Mouse (Mus musculus) hindbrain, embryonic 12.5 days (tissue): ENCODE measurements at regions not wholly inside any gene's neighbourhood (a gene's known extent, or its start where the extent isn't known, plus 50 kb on each side); places are given as distances from the start of the nearest gene placed in this dataset.

Experiments used
- ATAC-seq: fragments of 200-750 bp; cut with Nextera tagmentation; 2 replicates; pipeline ENCODE4 v1.8.0; 2017; ENCODE audit warnings: moderate TSS enrichment; ENCODE audit not compliant: low FRiP score
- H3K27ac ChIP-seq: fragments of 300-500 bp; sonication (generic); 2 replicates; pipeline ENCODE4 v1.5.1; 2016; ENCODE audit warnings: mild to moderate bottlenecking
- H3K27me3 ChIP-seq: fragments of 300-500 bp; sonication (generic); 2 replicates; pipeline ENCODE4 v1.6.1; 2016; ENCODE audit warnings: mild to moderate bottlenecking
- H3K36me3 ChIP-seq: fragments of 300-500 bp; sonication (generic); 2 replicates; pipeline ENCODE4 v1.6.1; 2016; ENCODE audit warnings: mild to moderate bottlenecking
- H3K4me1 ChIP-seq: fragments of 300-500 bp; sonication (generic); 2 replicates; pipeline ENCODE4 v1.6.1; 2016
- H3K4me2 ChIP-seq: fragments of 300-500 bp; sonication (generic); replicated peaks from 2 replicates; pipeline ENCODE4 v1.6.1; 2016; ENCODE audit warnings: mild to moderate bottlenecking
- H3K4me3 ChIP-seq: fragments of 300-500 bp; sonication (generic); 2 replicates; pipeline ENCODE4 v1.5.1; 2016; ENCODE audit warnings: mild to moderate bottlenecking
- H3K9ac ChIP-seq: fragments of 300-500 bp; sonication (generic); 2 replicates; pipeline ENCODE4 v1.6.1; 2016; ENCODE audit warnings: mild to moderate bottlenecking, moderate library complexity
- H3K9me3 ChIP-seq: fragments of 300-500 bp; sonication (generic); replicated peaks from 2 replicates; pipeline ENCODE4 v1.6.1; 2016; ENCODE audit warnings: mild to moderate bottlenecking
- WGBS: fragments of 180-500 bp; shearing (Covaris S2); methylation state at CpG from one replicate; pipeline ENCODE4 v1.1.7; 2016; 5-methylcytosine and 5-hydroxymethylcytosine counted together

DNA sequence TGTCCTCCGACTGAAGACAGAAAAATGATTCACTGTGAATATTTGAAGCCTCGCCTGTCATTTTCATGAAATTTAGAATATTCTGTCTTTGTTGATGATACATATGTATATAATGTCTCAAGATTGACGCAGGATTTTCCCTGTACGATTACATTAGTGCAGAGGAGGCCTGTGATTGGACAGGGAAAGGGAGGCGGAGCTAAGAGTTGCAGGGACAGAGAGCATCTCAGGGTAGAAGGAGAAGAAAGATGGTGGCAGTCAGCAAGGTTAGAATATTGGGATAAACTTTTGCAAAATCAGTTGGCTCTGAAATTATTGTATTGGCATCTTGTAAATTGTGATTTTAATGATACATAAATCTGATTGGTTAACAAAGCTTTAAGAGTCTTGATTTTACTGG is 1213.1 kb downstream of the 9330182O14Rik start:
- no peak for ATAC-seq
- WGBS = 93% methylated on average over 5 of the region's 5 CpGs
- Histone ChIP-seq H3K4me2 (no peak overlapping the region), H3K4me3 (no peak overlapping the region), H3K27me3 (no peaks in the 10 kb centered on the region), H3K9me3 (no peaks in the 10 kb centered on the region), H3K36me3 (no peaks in the 10 kb centered on the region), H3K4me1 (no peaks in the 10 kb centered on the region), H3K9ac (no peak overlapping the region), H3K27ac (no peak overlapping the region)

- Histone ChIP-seq H3K27ac (no peak overlapping the region), H3K36me3 (no peaks in the 10 kb centered on the region), H3K4me3 (no peak overlapping the region), H3K9ac (no peak overlapping the region), H3K4me2 (no peak overlapping the region), H3K4me1 (no peaks in the 10 kb centered on the region), H3K9me3 (no peaks in the 10 kb centered on the region), H3K27me3 (no peaks in the 10 kb centered on the region)
- WGBS = 17% methylated on average over 1 of the region's 2 CpGs
- ATAC-seq = no peak
These were observed 1218.0 kb downstream of the 9330182O14Rik start for GRCm38 (mm10) chr15:41352129-41352528.

DNA sequence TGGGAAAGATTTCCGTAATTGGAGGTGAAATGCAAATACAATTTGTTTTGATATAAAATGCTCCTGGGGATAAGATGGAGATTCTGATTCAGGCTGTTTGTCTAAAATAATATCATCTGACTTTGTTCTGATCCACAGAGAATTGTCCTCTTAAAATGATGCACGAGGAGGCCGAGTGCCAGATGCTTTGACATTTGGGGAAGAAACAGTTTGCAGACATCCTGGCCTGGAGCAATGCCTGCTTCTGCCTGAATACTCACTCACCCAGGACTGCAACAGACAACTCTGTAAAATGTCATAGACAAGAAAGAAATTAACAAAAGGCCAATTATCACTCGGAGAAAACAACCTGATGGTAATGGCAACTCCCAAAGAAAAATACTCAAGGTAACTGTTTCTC is 1225.1 kb downstream of the 9330182O14Rik start:
- Histone ChIP-seq H3K27ac (no peak overlapping the region), H3K9ac (no peak overlapping the region), H3K27me3 (no peaks in the 10 kb centered on the region), H3K9me3 (no peaks in the 10 kb centered on the region), H3K4me2 (no peak overlapping the region), H3K36me3 (no peaks in the 10 kb centered on the region), H3K4me1 (no peaks in the 10 kb centered on the region), H3K4me3 (no peak overlapping the region)
- 85% methylated on average over 4 of the region's 4 CpGs for WGBS
- no peak for ATAC-seq

- Histone ChIP-seq H3K27ac (no peak overlapping the region), H3K27me3 (no peaks in the 10 kb centered on the region), H3K9me3 (no peaks in the 10 kb centered on the region), H3K36me3 (no peaks in the 10 kb centered on the region), H3K4me3 (no peak overlapping the region), H3K4me1 (no peaks in the 10 kb centered on the region), H3K9ac (no peak overlapping the region), H3K4me2 (no peak overlapping the region)
- ATAC-seq = no peak
- 88% methylated on average over 1 of the region's 1 CpGs for WGBS
These were observed 1240.5 kb downstream of the 9330182O14Rik start for GRCm38 (mm10) chr15:41374669-41375068.

GRCm38 (mm10) chr15:41375906-41376305 is 1241.7 kb downstream of the 9330182O14Rik start:
- Histone ChIP-seq H3K9me3 (no peaks in the 10 kb centered on the region), H3K4me2 (no peak overlapping the region), H3K36me3 (no peaks in the 10 kb centered on the region), H3K9ac (no peak overlapping the region), H3K27ac (no peak overlapping the region), H3K4me1 (no peaks in the 10 kb centered on the region), H3K27me3 (no peaks in the 10 kb centered on the region), H3K4me3 (no peak overlapping the region)
- ATAC-seq = no peak
- 86% methylated on average over 4 of the region's 4 CpGs for WGBS

GRCm38 (mm10) chr15:41379637-41380036 is 1245.5 kb downstream of the 9330182O14Rik start:
- Histone ChIP-seq H3K9ac (no peak overlapping the region), H3K27me3 (no peaks in the 10 kb centered on the region), H3K27ac (no peak overlapping the region), H3K36me3 (no peaks in the 10 kb centered on the region), H3K9me3 (no peaks in the 10 kb centered on the region), H3K4me1 (no peaks in the 10 kb centered on the region), H3K4me2 (no peak overlapping the region), H3K4me3 (no peak overlapping the region)
- ATAC-seq = no peak
- 88% methylated on average over 5 of the region's 5 CpGs for WGBS

DNA sequence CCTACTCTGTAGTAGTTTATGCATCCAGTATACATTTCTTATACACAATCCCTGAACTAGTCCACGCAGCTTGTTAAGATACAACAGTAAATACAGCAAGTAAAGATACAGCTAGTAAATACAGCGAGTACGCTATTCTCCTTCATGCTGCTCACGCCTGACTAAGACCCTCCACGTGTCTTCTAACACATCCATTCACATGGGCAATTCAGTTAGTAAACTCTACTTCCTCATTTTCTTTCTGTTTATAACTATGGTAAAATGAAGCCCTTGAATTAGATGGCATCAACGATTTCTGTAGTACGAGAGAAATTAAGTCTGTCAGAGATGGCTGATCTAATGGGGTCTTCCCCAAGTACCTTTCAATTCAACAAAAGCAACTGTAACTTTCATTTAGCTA is 1246.3 kb downstream of the 9330182O14Rik start:
- H3K27ac ChIP-seq = no peak overlapping the region
- H3K4me3 ChIP-seq = no peak overlapping the region
- no peak overlapping the region for H3K9ac ChIP-seq
- no peaks in the 10 kb centered on the region for H3K4me1 ChIP-seq
- H3K27me3 ChIP-seq = no peaks in the 10 kb centered on the region
- no peak for ATAC-seq
- H3K4me2 ChIP-seq = no peak overlapping the region
- no peaks in the 10 kb centered on the region for H3K36me3 ChIP-seq
- 94% methylated on average over 7 of the region's 7 CpGs for WGBS
- no peaks in the 10 kb centered on the region for H3K9me3 ChIP-seq

GRCm38 (mm10) chr15:41390699-41391098 is 1256.5 kb downstream of the 9330182O14Rik start:
- Histone ChIP-seq H3K9ac (no peak overlapping the region), H3K4me2 (no peak overlapping the region), H3K27ac (no peak overlapping the region), H3K27me3 (no peaks in the 10 kb centered on the region), H3K4me1 (no peaks in the 10 kb centered on the region), H3K36me3 (no peaks in the 10 kb centered on the region), H3K9me3 (no peaks in the 10 kb centered on the region), H3K4me3 (no peak overlapping the region)
- WGBS = 28% methylated on average over 2 of the region's 2 CpGs
- ATAC-seq = no peak
